Mouse (Mus musculus) heart, embryonic 12.5 days (tissue): ENCODE measurements around the gene Vtcn1. TPM values are rescaled to one million over a fixed set of nuclear protein-coding genes. Genes with fewer than 3 reads are reported as not detected.

Experiments
- ATAC-seq: fragments of 200-750 bp; cut with Nextera tagmentation; 2 replicates; pipeline ENCODE4 v1.8.0; 2017; ENCODE audit warnings: moderate TSS enrichment, moderate library complexity; ENCODE audit not compliant: insufficient number of reproducible peaks, low FRiP score
- H3K27ac ChIP-seq: fragments of 300-500 bp; sonication (generic); 2 replicates; pipeline ENCODE4 v1.5.1; 2016; ENCODE audit warnings: mild to moderate bottlenecking, moderate library complexity; ENCODE audit not compliant: poor library complexity, severe bottlenecking
- H3K27me3 ChIP-seq: fragments of 300-500 bp; sonication (generic); replicated peaks from 2 replicates; pipeline ENCODE4 v1.6.1; 2016; ENCODE audit warnings: mild to moderate bottlenecking, moderate library complexity
- H3K36me3 ChIP-seq: fragments of 300-500 bp; sonication (generic); 2 replicates; pipeline ENCODE4 v1.6.1; 2016; ENCODE audit warnings: mild to moderate bottlenecking, moderate library complexity
- H3K4me1 ChIP-seq: fragments of 300-500 bp; sonication (generic); replicated peaks from 2 replicates; pipeline ENCODE4 v1.6.1; 2016; ENCODE audit warnings: mild to moderate bottlenecking
- H3K4me2 ChIP-seq: fragments of 300-500 bp; sonication (generic); 2 replicates; pipeline ENCODE4 v1.6.1; 2016; ENCODE audit warnings: mild to moderate bottlenecking, moderate library complexity
- H3K4me3 ChIP-seq: fragments of 300-500 bp; sonication (generic); 2 replicates; pipeline ENCODE4 v1.5.1; 2016; ENCODE audit warnings: mild to moderate bottlenecking
- H3K9ac ChIP-seq: fragments of 300-500 bp; sonication (generic); 2 replicates; pipeline ENCODE4 v1.6.1; 2016; ENCODE audit warnings: mild to moderate bottlenecking, moderate library complexity
- H3K9me3 ChIP-seq: fragments of 300-500 bp; sonication (generic); replicated peaks from 2 replicates; pipeline ENCODE4 v1.6.1; 2016; ENCODE audit warnings: mild to moderate bottlenecking, moderate library complexity
- WGBS: fragments of 180-500 bp; shearing (Covaris S2); methylation state at CpG from one replicate; pipeline ENCODE4 v1.1.7; 2016; 5-methylcytosine and 5-hydroxymethylcytosine counted together
- polyA plus RNA-seq: library from polyadenylated mRNA; unstranded; fragments of >200 nt; fragmentation: Nextera tagmentation; extraction: Ambion mirVana; gene quantifications from 2 replicates; pipeline ENCODE4 v1.2.1, GENCODE M21; 2016

Gene Vtcn1
- polyA plus RNA-seq, result 0.06 and 0.17 TPM in 2 replicates

- WGBS, result 30% methylated on average over 6 of the region's 6 CpGs
- H3K27ac ChIP-seq, result no peak within 1 kb of the TSS
- no peak for ATAC-seq
- H3K9me3 ChIP-seq, result no peaks in the 10 kb centered on the region
- H3K4me1 ChIP-seq, result peaks cover 7% of the 10 kb centered on the region
- no peak within 1 kb of the TSS for H3K4me3 ChIP-seq
- 0 out of 2 replicates have a peak within 1 kb of the TSS, but pooled peaks have one; percentile 23 for H3K9ac ChIP-seq
- no peak within 1 kb of the TSS for H3K4me2 ChIP-seq
- H3K36me3 ChIP-seq, result no peaks in the 10 kb centered on the region
- H3K27me3 ChIP-seq, result no peaks in the 10 kb centered on the region
These were observed at the start of gene Vtcn1 for GRCm38 (mm10) chr3:100825225-100825965. Gene Vtcn1, plus strand, starts transcription at chr3:100825459.

- Histone ChIP-seq H3K4me1 (no peaks in the 10 kb centered on the region), H3K9me3 (no peaks in the 10 kb centered on the region), H3K27me3 (peaks cover 4% of the 10 kb centered on the region; the same call in 1 of the 2 replicates), H3K27ac (no peak overlapping the region), H3K4me3 (no peak overlapping the region), H3K4me2 (no peak overlapping the region), H3K36me3 (no peaks in the 10 kb centered on the region), H3K9ac (no peak overlapping the region)
- WGBS, result 86% methylated on average over 6 of the region's 6 CpGs
- no peak for ATAC-seq
These were observed 48.3 kb upstream of the Vtcn1 start for GRCm38 (mm10) chr3:100776967-100777366.

GRCm38 (mm10) chr3:100777568-100777967 lies 47.7 kb upstream of the Vtcn1 start:
- ATAC-seq, result no peak
- no peaks in the 10 kb centered on the region for H3K9me3 ChIP-seq
- no peak overlapping the region for H3K4me3 ChIP-seq
- peaks cover 4% of the 10 kb centered on the region; the same call in 1 of the 2 replicates for H3K27me3 ChIP-seq
- WGBS, result 76% methylated on average over 4 of the region's 4 CpGs
- H3K4me1 ChIP-seq, result no peaks in the 10 kb centered on the region
- no peak overlapping the region for H3K9ac ChIP-seq
- H3K4me2 ChIP-seq, result no peak overlapping the region
- H3K27ac ChIP-seq, result no peak overlapping the region
- H3K36me3 ChIP-seq, result no peaks in the 10 kb centered on the region

- no peaks in the 10 kb centered on the region for H3K9me3 ChIP-seq
- peaks cover 5% of the 10 kb centered on the region for H3K4me1 ChIP-seq
- no peaks in the 10 kb centered on the region for H3K36me3 ChIP-seq
- no peak overlapping the region for H3K4me3 ChIP-seq
- no peak overlapping the region for H3K4me2 ChIP-seq
- ATAC-seq, result no peak
- no peak overlapping the region for H3K27ac ChIP-seq
- H3K9ac ChIP-seq, result no peak overlapping the region
- no peaks in the 10 kb centered on the region for H3K27me3 ChIP-seq
- WGBS, result 50% methylated on average over 2 of the region's 2 CpGs
These were observed 39.2 kb upstream of the Vtcn1 start for GRCm38 (mm10) chr3:100786076-100786475.

GRCm38 (mm10) chr3:100791670-100792069 lies 33.6 kb upstream of the Vtcn1 start:
- ATAC-seq, result no peak
- no peak overlapping the region for H3K27ac ChIP-seq
- no peaks in the 10 kb centered on the region for H3K9me3 ChIP-seq
- no peaks in the 10 kb centered on the region for H3K27me3 ChIP-seq
- no peaks in the 10 kb centered on the region for H3K36me3 ChIP-seq
- no peak overlapping the region for H3K4me3 ChIP-seq
- no peak overlapping the region for H3K4me2 ChIP-seq
- H3K4me1 ChIP-seq, result peaks cover 5% of the 10 kb centered on the region
- WGBS, result 82% methylated on average over 3 of the region's 3 CpGs
- no peak overlapping the region for H3K9ac ChIP-seq

GRCm38 (mm10) chr3:100793345-100793744 lies 31.9 kb upstream of the Vtcn1 start:
- Histone ChIP-seq H3K4me1 (0 out of 2 replicates have a peak, but pooled peaks cover 2% of the 10 kb centered on the region), H3K27ac (no peak overlapping the region), H3K4me3 (no peak overlapping the region), H3K4me2 (no peak overlapping the region), H3K9me3 (no peaks in the 10 kb centered on the region), H3K36me3 (no peaks in the 10 kb centered on the region), H3K9ac (no peak overlapping the region), H3K27me3 (no peaks in the 10 kb centered on the region)
- ATAC-seq, result no peak
- 69% methylated on average over 2 of the region's 2 CpGs for WGBS

- ATAC-seq, result no peak
- no peaks in the 10 kb centered on the region for H3K9me3 ChIP-seq
- no peaks in the 10 kb centered on the region for H3K36me3 ChIP-seq
- 0 out of 2 replicates have a peak, but pooled peaks cover 2% of the 10 kb centered on the region for H3K4me1 ChIP-seq
- no peaks in the 10 kb centered on the region for H3K27me3 ChIP-seq
- no peak overlapping the region for H3K27ac ChIP-seq
- H3K4me3 ChIP-seq, result no peak overlapping the region
- H3K4me2 ChIP-seq, result no peak overlapping the region
- H3K9ac ChIP-seq, result no peak overlapping the region
- whole genome bisulfite sequencing, result 65% methylated on average over 4 of the region's 4 CpGs
These were observed 28.7 kb upstream of the Vtcn1 start for GRCm38 (mm10) chr3:100796571-100796970.

GRCm38 (mm10) chr3:100797166-100798145 lies 27.8 kb upstream of the Vtcn1 start:
- no peak for ATAC-seq

GRCm38 (mm10) chr3:100798872-100799422 lies 26.3 kb upstream of the Vtcn1 start:
- WGBS, result 90% methylated on average over 3 of the region's 3 CpGs
- Histone ChIP-seq H3K4me1 (0 out of 2 replicates have a peak, but pooled peaks cover 2% of the 10 kb centered on the region), H3K4me3 (no peak overlapping the region), H3K27ac (no peak overlapping the region), H3K9ac (no peak overlapping the region), H3K36me3 (no peaks in the 10 kb centered on the region), H3K9me3 (no peaks in the 10 kb centered on the region), H3K27me3 (no peaks in the 10 kb centered on the region; the same call in 1 of the 2 replicates), H3K4me2 (no peak overlapping the region)
- ATAC-seq, result no peak

More at GRCm38 (mm10) chr3:100797166-100798145, 27.8 kb upstream of the Vtcn1 start:
- Histone ChIP-seq H3K4me1 (0 out of 2 replicates have a peak, but pooled peaks cover 2% of the 10 kb centered on the region), H3K27me3 (no peaks in the 10 kb centered on the region), H3K36me3 (no peaks in the 10 kb centered on the region), H3K4me2 (no peak overlapping the region), H3K4me3 (no peak overlapping the region), H3K27ac (no peak overlapping the region), H3K9me3 (no peaks in the 10 kb centered on the region), H3K9ac (no peak overlapping the region)
- WGBS, result 78% methylated on average over 6 of the region's 6 CpGs

- Histone ChIP-seq H3K9ac (no peak overlapping the region), H3K4me3 (no peak overlapping the region), H3K4me1 (peaks cover 11% of the 10 kb centered on the region; the same call in 1 of the 2 replicates), H3K27ac (no peak overlapping the region), H3K36me3 (no peaks in the 10 kb centered on the region), H3K4me2 (no peak overlapping the region), H3K27me3 (no peaks in the 10 kb centered on the region; the same call in 1 of the 2 replicates), H3K9me3 (no peaks in the 10 kb centered on the region)
- 92% methylated on average over 1 of the region's 1 CpGs for WGBS
- no peak for ATAC-seq
These were observed 20.3 kb upstream of the Vtcn1 start for GRCm38 (mm10) chr3:100804975-100805374.
